Mouse (Mus musculus) small intestine, adult 2 months (tissue): ENCODE results near the gene Ctcfl.

Experiments
- CTCF ChIP-seq: fragments of 200-500 bp; IDR thresholded peaks from 2 replicates; pipeline ENCODE4 v1.5.1; 2012; ENCODE audit warnings: low read depth, mild to moderate bottlenecking, control low read depth, inconsistent platforms, low read length, moderate library complexity, mixed read lengths; ENCODE audit not compliant: insufficient replicate concordance, insufficient read length; ENCODE audit errors: extremely low read depth
- POLR2A ChIP-seq: fragments of 200-500 bp; IDR thresholded peaks from 2 replicates; pipeline ENCODE4 v1.6.1; 2012; ENCODE audit warnings: low read depth, mild to moderate bottlenecking, control low read depth, inconsistent platforms, low read length, moderate library complexity

DNA sequence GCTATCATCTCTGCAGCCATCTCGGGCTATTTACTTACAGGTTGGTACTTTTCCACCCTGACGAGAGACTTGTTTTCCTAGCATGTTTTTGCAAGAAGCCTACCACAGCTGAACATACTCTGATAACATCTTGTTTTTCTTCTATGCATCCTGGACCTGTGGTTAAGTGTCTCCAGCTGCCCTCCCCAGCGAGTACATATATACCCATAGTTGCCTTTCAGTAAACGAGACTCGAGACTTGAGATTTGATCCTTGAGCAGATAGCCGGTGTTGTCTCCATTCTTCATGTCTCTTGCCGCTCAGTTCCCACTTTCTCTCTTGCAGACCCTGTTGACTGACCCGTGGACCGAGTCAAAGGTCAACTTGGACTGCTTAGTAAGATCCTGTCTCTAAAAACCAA lies 42.4 kb downstream of the Ctcfl start:
- TF ChIP-seq POLR2A (no peak), CTCF (no peak)
